Mouse (Mus musculus): Measurements from ENCODE around the gene BC055324. TPM values are rescaled to one million over a fixed set of nuclear protein-coding genes. Genes with fewer than 3 reads are reported as not detected.

The BC055324 gene
- polyA plus RNA-seq, 1 experiment, result 2.8 TPM

- Histone ChIP-seq H3K4me3 (no peak overlapping the region), H3K79me2 (ENCODE audit: control insufficient read depth, insufficient read depth) (no peaks in the 10 kb centered on the region), H3ac (ENCODE audit: control insufficient read depth, insufficient read length) (no peak overlapping the region), H3K27me3 (ENCODE audit: control insufficient read depth, insufficient read depth, insufficient read length) (no peaks in the 10 kb centered on the region), H3K36me3 (ENCODE audit: control insufficient read depth, insufficient read depth) (peaks cover 4% of the 10 kb centered on the region), H3K4me2 (ENCODE audit: low read depth) (no peak overlapping the region)
- no peak for TF ChIP-seq SRF (IDR thresholded peaks at IDR 0.05; ENCODE audit: control insufficient read depth, insufficient read length, low read depth)
These were observed 86.2 kb downstream of the BC055324 start for GRCm38 (mm10) chr1:163908389-163908788.

- no peak overlapping the region for H3K4me2 ChIP-seq (ENCODE audit: low read depth)
- H3K4me3 ChIP-seq, result no peak overlapping the region
- H3K79me2 ChIP-seq (ENCODE audit: control insufficient read depth, insufficient read depth), result no peaks in the 10 kb centered on the region
- H3ac ChIP-seq (ENCODE audit: control insufficient read depth, insufficient read length), result no peak overlapping the region
- H3K27me3 ChIP-seq (ENCODE audit: control insufficient read depth, insufficient read depth, insufficient read length), result no peaks in the 10 kb centered on the region
- H3K36me3 ChIP-seq (ENCODE audit: control insufficient read depth, insufficient read depth), result peaks cover 4% of the 10 kb centered on the region
- TF ChIP-seq MAX (IDR thresholded peaks at IDR 0.05; ENCODE audit: low read depth) (no peak), E2F4 (IDR thresholded peaks at IDR 0.05; ENCODE audit: insufficient read depth) (no peak), POLR2A (IDR thresholded peaks at IDR 0.05; ENCODE audit: insufficient read length, low read depth) (no peak), MYOG (IDR thresholded peaks at IDR 0.05; ENCODE audit: control insufficient read depth in 1 of 3, insufficient read depth in 1 of 3, insufficient read length in 2 of 3, low read depth in 2 of 3) (no peak), MYOD1 (IDR thresholded peaks at IDR 0.05; ENCODE audit: control insufficient read depth in 1 of 3, insufficient read length in 2 of 3, low read depth in 2 of 3) (no peak), TCF12 (IDR thresholded peaks at IDR 0.05; ENCODE audit: insufficient read depth, poor library complexity, severe bottlenecking) (no peak), SRF (IDR thresholded peaks at IDR 0.05; ENCODE audit: control insufficient read depth, insufficient read length, low read depth) (no peak), CEBPB (IDR thresholded peaks at IDR 0.05; ENCODE audit: insufficient read depth, poor library complexity, severe bottlenecking) (no peak), USF1 (IDR thresholded peaks at IDR 0.05; ENCODE audit: low read depth) (no peak), POLR2AphosphoS2 (IDR thresholded peaks at IDR 0.05; ENCODE audit: insufficient read length, low read depth) (no peak), REST (IDR thresholded peaks at IDR 0.05; ENCODE audit: insufficient read depth, insufficient read length) (no peak), TCF3 (IDR thresholded peaks at IDR 0.05; ENCODE audit: insufficient read length, low read depth) (no peak)
These were observed 87.4 kb downstream of the BC055324 start for GRCm38 (mm10) chr1:163907007-163907811.

- no peaks in the 10 kb centered on the region for H3K27me3 ChIP-seq (ENCODE audit: control insufficient read depth, insufficient read depth, insufficient read length)
- TF ChIP-seq USF1 (IDR thresholded peaks at IDR 0.05; ENCODE audit: low read depth) (no peak), POLR2AphosphoS2 (IDR thresholded peaks at IDR 0.05; ENCODE audit: insufficient read length, low read depth) (no peak), TCF3 (IDR thresholded peaks at IDR 0.05; ENCODE audit: insufficient read length, low read depth) (no peak), TCF12 (IDR thresholded peaks at IDR 0.05; ENCODE audit: insufficient read depth, poor library complexity, severe bottlenecking) (no peak), MAX (IDR thresholded peaks at IDR 0.05; ENCODE audit: low read depth) (no peak)
- H3K79me2 ChIP-seq (ENCODE audit: control insufficient read depth, insufficient read depth), result no peaks in the 10 kb centered on the region
- H3K4me2 ChIP-seq (ENCODE audit: low read depth), result no peak overlapping the region
- no peak overlapping the region for H3K4me3 ChIP-seq
- H3ac ChIP-seq (ENCODE audit: control insufficient read depth, insufficient read length), result no peak overlapping the region
- peaks cover 4% of the 10 kb centered on the region for H3K36me3 ChIP-seq (ENCODE audit: control insufficient read depth, insufficient read depth)
These were observed 91.2 kb downstream of the BC055324 start for GRCm38 (mm10) chr1:163903411-163903810.

- no peak overlapping the region for H3K4me3 ChIP-seq
- no peaks in the 10 kb centered on the region for H3K79me2 ChIP-seq (ENCODE audit: control insufficient read depth, insufficient read depth)
- no peak overlapping the region for H3ac ChIP-seq (ENCODE audit: control insufficient read depth, insufficient read length)
- TF ChIP-seq MAX (IDR thresholded peaks at IDR 0.05; ENCODE audit: low read depth) (no peak), REST (IDR thresholded peaks at IDR 0.05; ENCODE audit: insufficient read depth, insufficient read length) (no peak), TCF3 (IDR thresholded peaks at IDR 0.05; ENCODE audit: insufficient read length, low read depth) (no peak), USF1 (IDR thresholded peaks at IDR 0.05; ENCODE audit: low read depth) (no peak), E2F4 (IDR thresholded peaks at IDR 0.05; ENCODE audit: insufficient read depth) (no peak), POLR2AphosphoS2 (IDR thresholded peaks at IDR 0.05; ENCODE audit: insufficient read length, low read depth) (no peak)
- H3K27me3 ChIP-seq (ENCODE audit: control insufficient read depth, insufficient read depth, insufficient read length), result no peaks in the 10 kb centered on the region
- no peak overlapping the region for H3K4me2 ChIP-seq (ENCODE audit: low read depth)
- no peaks in the 10 kb centered on the region for H3K36me3 ChIP-seq (ENCODE audit: control insufficient read depth, insufficient read depth)
These were observed 94.4 kb downstream of the BC055324 start for GRCm38 (mm10) chr1:163900168-163900567.

- H3ac ChIP-seq (ENCODE audit: control insufficient read depth, insufficient read length), result no peak overlapping the region
- TF ChIP-seq E2F4 (IDR thresholded peaks at IDR 0.05; ENCODE audit: insufficient read depth), result no peak
- TF ChIP-seq MAX (IDR thresholded peaks at IDR 0.05; ENCODE audit: low read depth), result no peak
- no peak for TF ChIP-seq POLR2A (IDR thresholded peaks at IDR 0.05; ENCODE audit: insufficient read length, low read depth)
- no peaks in the 10 kb centered on the region for H3K36me3 ChIP-seq (ENCODE audit: control insufficient read depth, insufficient read depth)
- H3K4me3 ChIP-seq, result no peak overlapping the region
- H3K27me3 ChIP-seq (ENCODE audit: control insufficient read depth, insufficient read depth, insufficient read length), result no peaks in the 10 kb centered on the region
- no peaks in the 10 kb centered on the region for H3K79me2 ChIP-seq (ENCODE audit: control insufficient read depth, insufficient read depth)
- H3K4me2 ChIP-seq (ENCODE audit: low read depth), result no peak overlapping the region
These were observed 95.0 kb downstream of the BC055324 start for GRCm38 (mm10) chr1:163899575-163899974.

Data from myocyte (in vitro differentiated cells).